Mouse (Mus musculus) mouse embryonic stem cell (cell line): ENCODE results near the gene Catsperg1.
"Not testable (repeated sequence)": the region's sequence is repeated elsewhere in the genome, so short reads cannot be mapped to it uniquely, and the experiment has no call there.

ENCODE experiments used
- in situ Hi-C, 2 experiments: fragments of 300-500 bp; cut with MboI; formaldehyde crosslinking; loops; 1 replicate in 1 of 2; 3 replicates in 1 of 2; pipeline ENCODE4 v1.14.3; 2019 to 2020; ENCODE audit warnings: low sequenced_read_pairs in 2 of 2, low pct_unique_long_range_greater_than_20kb in 1 of 2, mixed read lengths in 1 of 2; ENCODE audit not compliant: unreplicated experiment in 1 of 2

The Catsperg1 gene

GRCm38 (mm10) chr7:29232247-29233013, 18.6 kb upstream of the Catsperg1 start, which contains the start of gene Kcnk6:
Kcnk6 (minus strand) TSS chr7:29232515.
- in situ Hi-C loops, result no loop called here

GRCm38 (mm10) chr7:29231517-29231916, 17.7 kb upstream of the Catsperg1 start:
- in situ Hi-C loops, result no loop called here

- in situ Hi-C loops, result no loop called here
Measured at GRCm38 (mm10) chr7:29230560-29230959, 16.7 kb upstream of the Catsperg1 start.

GRCm38 (mm10) chr7:29228202-29228601, 14.4 kb upstream of the Catsperg1 start:
- in situ Hi-C loops, result no loop called here

GRCm38 (mm10) chr7:29225520-29225919, 11.7 kb upstream of the Catsperg1 start:
- in situ Hi-C loops, result no loop called here

- in situ Hi-C loops, result no loop called here
Measured at GRCm38 (mm10) chr7:29224756-29225394, 11.0 kb upstream of the Catsperg1 start.

GRCm38 (mm10) chr7:29214846-29215245, 1.0 kb upstream of the Catsperg1 start:
- in situ Hi-C loops, result no loop called here

GRCm38 (mm10) chr7:29214236-29214635, 401 bp upstream of the Catsperg1 start:
- in situ Hi-C loops, result no loop called here

GRCm38 (mm10) chr7:29212775-29213560, 867 bp downstream of the Catsperg1 start:
- in situ Hi-C loops, result not testable (repeated sequence)

- in situ Hi-C loops, result no loop called here
Measured at GRCm38 (mm10) chr7:29212199-29212765, 1.6 kb downstream of the Catsperg1 start.

GRCm38 (mm10) chr7:29211415-29212198, 2.2 kb downstream of the Catsperg1 start:
- in situ Hi-C loops, result no loop called here

- in situ Hi-C loops, result not testable (repeated sequence)
Measured at GRCm38 (mm10) chr7:29211013-29211412, 2.8 kb downstream of the Catsperg1 start.

- in situ Hi-C loops, result loop anchor here in 1 of 2 experiments (5.0 kb wide), 1 partner anchor 515 kb away; no protein-coding TSS in a partner anchor
Measured at GRCm38 (mm10) chr7:29202577-29202976, 11.3 kb downstream of the Catsperg1 start.

- in situ Hi-C loops, result not testable (repeated sequence)
Measured at GRCm38 (mm10) chr7:29194230-29194629, 19.6 kb downstream of the Catsperg1 start.

- in situ Hi-C loops, result not testable (repeated sequence)
Measured at GRCm38 (mm10) chr7:29181323-29181722, 32.5 kb downstream of the Catsperg1 start.

- in situ Hi-C loops, result no loop called here
Measured at GRCm38 (mm10) chr7:29180854-29181236, 33.0 kb downstream of the Catsperg1 start.

GRCm38 (mm10) chr7:29180077-29180853, 33.6 kb downstream of the Catsperg1 start, which contains the start of gene Psmd8:
Psmd8 (minus strand) TSS chr7:29180701.
- in situ Hi-C loops, result no loop called here
